Mouse (Mus musculus): ENCODE measurements around the gene Dhx16. TPM values are rescaled to one million over a fixed set of nuclear protein-coding genes. Genes with fewer than 3 reads are reported as not detected.

The Dhx16 gene
- total and polyA plus RNA-seq, 3 experiments: 79.2 to 101 TPM; not detected in 1

- H3K36me3 ChIP-seq (ENCODE audit: control insufficient read depth in 1 of 2, insufficient read depth in 2 of 2, low read length in 2 of 2): no peaks in the 10 kb centered on the region
- no peak for DNase-seq (ENCODE audit: low read depth, low spot score)
- no peak overlapping the region for H3K9ac ChIP-seq (ENCODE audit: control insufficient read depth, low read depth, low read length, poor library complexity, severe bottlenecking)
- H3K4me1 ChIP-seq (ENCODE audit: control insufficient read depth in 1 of 2, insufficient read depth in 2 of 2, low read length in 2 of 2): no peaks in the 10 kb centered on the region
- TF ChIP-seq RCOR1 (IDR thresholded peaks at IDR 0.05; ENCODE audit: low read depth, low read length) (no peak), MAZ (IDR thresholded peaks at IDR 0.05; ENCODE audit: low read depth, low read length) (no peak), USF2 (IDR thresholded peaks at IDR 0.05; ENCODE audit: borderline replicate concordance in 1 of 2, insufficient read depth in 1 of 2, low read depth in 1 of 2, low read length in 2 of 2) (no peak), TBP (IDR thresholded peaks at IDR 0.05; ENCODE audit: low read depth, low read length) (no peak), POLR2AphosphoS5 (IDR thresholded peaks at IDR 0.05; ENCODE audit: borderline replicate concordance, low read depth, low read length) (no peak), NELFE (IDR thresholded peaks at IDR 0.05; ENCODE audit: low read depth, low read length) (no peak), BHLHE40 (IDR thresholded peaks at IDR 0.05; ENCODE audit: borderline replicate concordance, low read depth, low read length) (no peak)
- H3K9me3 ChIP-seq (replicated peaks; ENCODE audit: insufficient read depth, low read length): no peaks in the 10 kb centered on the region
- no peak overlapping the region for H3K4me3 ChIP-seq (ENCODE audit: control insufficient read depth in 1 of 2, insufficient read depth in 1 of 2, low read depth in 2 of 2, low read length in 2 of 2)
- no peak overlapping the region for H3K27ac ChIP-seq (ENCODE audit: control insufficient read depth, low read depth, low read length)
- H3K27me3 ChIP-seq (ENCODE audit: control insufficient read depth in 1 of 2, insufficient read depth in 2 of 2, low read length in 2 of 2): no peaks in the 10 kb centered on the region
- H3K79me2 ChIP-seq (ENCODE audit: control insufficient read depth, insufficient read depth, low read length, poor library complexity): no peaks in the 10 kb centered on the region
Measured at GRCm38 (mm10) chr17:35939941-35940340, 60.3 kb downstream of the Dhx16 start.

Other genes with a start within 250 kb of the Dhx16 start
- gene Mucl3, start 236.1 kb upstream of the Dhx16 start, total RNA-seq (2012; rRNA removed): 0.04 and 0.13 TPM in 2 replicates
- under 1 TPM in 1 of 2 experiments, not detected in 1; 0.11 TPM for gene Mucl3, start 236.1 kb upstream of the Dhx16 start, polyA plus RNA-seq (2012; ENCODE audit: insufficient read depth in 1 of 2, insufficient read length in 2 of 2, low read depth in 1 of 2, low replicate concordance in 2 of 2, missing spikeins in 1 of 2)
- gene Vars2, start 212.2 kb upstream of the Dhx16 start, total RNA-seq (2012; rRNA removed): 21.8 and 24.0 TPM in 2 replicates
- 10 to 100 TPM in 1 of 2 experiments, not detected in 1; 34.0 TPM for gene Vars2, start 212.2 kb upstream of the Dhx16 start, polyA plus RNA-seq (2012; ENCODE audit: insufficient read depth in 1 of 2, insufficient read length in 2 of 2, low read depth in 1 of 2, low replicate concordance in 2 of 2, missing spikeins in 1 of 2)
- gene Gtf2h4, start 206.1 kb upstream of the Dhx16 start, total RNA-seq (2012; rRNA removed): 68.1 and 76.3 TPM in 2 replicates
- gene Gtf2h4, start 206.1 kb upstream of the Dhx16 start, polyA plus RNA-seq (2012; ENCODE audit: insufficient read depth in 1 of 2, insufficient read length in 2 of 2, low read depth in 1 of 2, low replicate concordance in 2 of 2, missing spikeins in 1 of 2): 10 to 100 TPM in 1 of 2 experiments, not detected in 1; 97.6 TPM
- 2.6 TPM in 2 replicates for gene Ddr1, start 175.2 kb upstream of the Dhx16 start, total RNA-seq (2012; rRNA removed)
- gene Ddr1, start 175.2 kb upstream of the Dhx16 start, polyA plus RNA-seq (2012; ENCODE audit: insufficient read depth in 1 of 2, insufficient read length in 2 of 2, low read depth in 1 of 2, low replicate concordance in 2 of 2, missing spikeins in 1 of 2): 1 to 10 TPM in 1 of 2 experiments, not detected in 1; 7.9 TPM
- 5.5 and 8.4 TPM in 2 replicates for gene Ier3, start 58.1 kb upstream of the Dhx16 start, total RNA-seq (2012; rRNA removed)
- 10 to 100 TPM in 1 of 2 experiments, not detected in 1; 12.2 TPM for gene Ier3, start 58.1 kb upstream of the Dhx16 start, polyA plus RNA-seq (2012; ENCODE audit: insufficient read depth in 1 of 2, insufficient read length in 2 of 2, low read depth in 1 of 2, low replicate concordance in 2 of 2, missing spikeins in 1 of 2)
- gene Flot1, start 56.6 kb upstream of the Dhx16 start, total RNA-seq (2012; rRNA removed): 38.1 and 39.5 TPM in 2 replicates
- gene Flot1, start 56.6 kb upstream of the Dhx16 start, polyA plus RNA-seq (2012; ENCODE audit: insufficient read depth in 1 of 2, insufficient read length in 2 of 2, low read depth in 1 of 2, low replicate concordance in 2 of 2, missing spikeins in 1 of 2): 10 to 100 TPM in 1 of 2 experiments, not detected in 1; 64.1 TPM
- gene Tubb5, start 41.5 kb upstream of the Dhx16 start, total RNA-seq (2012; rRNA removed): 1,137 and 1,211 TPM in 2 replicates
- gene Tubb5, start 41.5 kb upstream of the Dhx16 start, polyA plus RNA-seq (2012; ENCODE audit: insufficient read depth in 1 of 2, insufficient read length in 2 of 2, low read depth in 1 of 2, low replicate concordance in 2 of 2, missing spikeins in 1 of 2): 1,000 to 10,000 TPM; 1,040 to 1,575 TPM
- 15.0 and 17.2 TPM in 2 replicates for gene Mdc1, start 38.3 kb upstream of the Dhx16 start, total RNA-seq (2012; rRNA removed)
- gene Mdc1, start 38.3 kb upstream of the Dhx16 start, polyA plus RNA-seq (2012; ENCODE audit: insufficient read depth in 1 of 2, insufficient read length in 2 of 2, low read depth in 1 of 2, low replicate concordance in 2 of 2, missing spikeins in 1 of 2): 10 to 100 TPM; 46.6 to 77.9 TPM
- 11.1 and 13.7 TPM in 2 replicates for gene Nrm, start 18.5 kb upstream of the Dhx16 start, total RNA-seq (2012; rRNA removed)
- 10 to 100 TPM in 1 of 2 experiments, not detected in 1; 49.9 TPM for gene Nrm, start 18.5 kb upstream of the Dhx16 start, polyA plus RNA-seq (2012; ENCODE audit: insufficient read depth in 1 of 2, insufficient read length in 2 of 2, low read depth in 1 of 2, low replicate concordance in 2 of 2, missing spikeins in 1 of 2)
- 10.1 and 12.7 TPM in 2 replicates for gene Ppp1r18, start 14.2 kb upstream of the Dhx16 start, total RNA-seq (2012; rRNA removed)
- 10 to 100 TPM in 1 of 2 experiments, not detected in 1; 36.2 TPM for gene Ppp1r18, start 14.2 kb upstream of the Dhx16 start, polyA plus RNA-seq (2012; ENCODE audit: insufficient read depth in 1 of 2, insufficient read length in 2 of 2, low read depth in 1 of 2, low replicate concordance in 2 of 2, missing spikeins in 1 of 2)
- 10.9 and 11.4 TPM in 2 replicates for gene 2310061I04Rik, start 17.6 kb downstream of the Dhx16 start, total RNA-seq (2012; rRNA removed)
- gene 2310061I04Rik, start 17.6 kb downstream of the Dhx16 start, polyA plus RNA-seq (2012; ENCODE audit: insufficient read depth in 1 of 2, insufficient read length in 2 of 2, low read depth in 1 of 2, low replicate concordance in 2 of 2, missing spikeins in 1 of 2): 100 to 1,000 TPM in 1 of 2 experiments, not detected in 1; 106 TPM
- gene Atat1, start 30.3 kb downstream of the Dhx16 start, total RNA-seq (2012; rRNA removed): 4.4 and 4.6 TPM in 2 replicates
- gene Atat1, start 30.3 kb downstream of the Dhx16 start, polyA plus RNA-seq (2012; ENCODE audit: insufficient read depth in 1 of 2, insufficient read length in 2 of 2, low read depth in 1 of 2, low replicate concordance in 2 of 2, missing spikeins in 1 of 2): 10 to 100 TPM in 1 of 2 experiments, not detected in 1; 14.4 TPM
- gene Mrps18b, start 36.6 kb downstream of the Dhx16 start, total RNA-seq (2012; rRNA removed): 149 and 179 TPM in 2 replicates
- gene Mrps18b, start 36.6 kb downstream of the Dhx16 start, polyA plus RNA-seq (2012; ENCODE audit: insufficient read depth in 1 of 2, insufficient read length in 2 of 2, low read depth in 1 of 2, low replicate concordance in 2 of 2, missing spikeins in 1 of 2): 100 to 1,000 TPM in 1 of 2 experiments, not detected in 1; 239 TPM
- gene Ppp1r10, start 36.6 kb downstream of the Dhx16 start, total RNA-seq (2012; rRNA removed): 24.2 and 25.3 TPM in 2 replicates
- gene Ppp1r10, start 36.6 kb downstream of the Dhx16 start, polyA plus RNA-seq (2012; ENCODE audit: insufficient read depth in 1 of 2, insufficient read length in 2 of 2, low read depth in 1 of 2, low replicate concordance in 2 of 2, missing spikeins in 1 of 2): 10 to 100 TPM in 1 of 2 experiments, not detected in 1; 61.4 TPM
- 137 and 142 TPM in 2 replicates for gene Abcf1, start 89.9 kb downstream of the Dhx16 start, total RNA-seq (2012; rRNA removed)
- gene Abcf1, start 89.9 kb downstream of the Dhx16 start, polyA plus RNA-seq (2012; ENCODE audit: insufficient read depth in 1 of 2, insufficient read length in 2 of 2, low read depth in 1 of 2, low replicate concordance in 2 of 2, missing spikeins in 1 of 2): 100 to 1,000 TPM in 1 of 2 experiments, not detected in 1; 312 TPM
- gene Gnl1, start 100.0 kb downstream of the Dhx16 start, total RNA-seq (2012; rRNA removed): 50.7 and 57.1 TPM in 2 replicates
- gene Gnl1, start 100.0 kb downstream of the Dhx16 start, polyA plus RNA-seq (2012; ENCODE audit: insufficient read depth in 1 of 2, insufficient read length in 2 of 2, low read depth in 1 of 2, low replicate concordance in 2 of 2, missing spikeins in 1 of 2): 10 to 100 TPM in 1 of 2 experiments, not detected in 1; 98.5 TPM
- 12.2 and 13.8 TPM in 2 replicates for gene Prr3, start 100.4 kb downstream of the Dhx16 start, total RNA-seq (2012; rRNA removed)
- gene Prr3, start 100.4 kb downstream of the Dhx16 start, polyA plus RNA-seq (2012; ENCODE audit: insufficient read depth in 1 of 2, insufficient read length in 2 of 2, low read depth in 1 of 2, low replicate concordance in 2 of 2, missing spikeins in 1 of 2): 10 to 100 TPM in 1 of 2 experiments, not detected in 1; 48.1 TPM
- 25.4 and 25.9 TPM in 2 replicates for gene H2-T24, start 140.7 kb downstream of the Dhx16 start, total RNA-seq (2012; rRNA removed)
- gene H2-T24, start 140.7 kb downstream of the Dhx16 start, polyA plus RNA-seq (2012; ENCODE audit: insufficient read depth in 1 of 2, insufficient read length in 2 of 2, low read depth in 1 of 2, low replicate concordance in 2 of 2, missing spikeins in 1 of 2): 10 to 100 TPM in 1 of 2 experiments, not detected in 1; 14.1 TPM
- gene H2-T23, start 153.0 kb downstream of the Dhx16 start, total RNA-seq (2012; rRNA removed): 18.3 and 20.3 TPM in 2 replicates
- 10 to 100 TPM in 1 of 2 experiments, not detected in 1; 12.2 TPM for gene H2-T23, start 153.0 kb downstream of the Dhx16 start, polyA plus RNA-seq (2012; ENCODE audit: insufficient read depth in 1 of 2, insufficient read length in 2 of 2, low read depth in 1 of 2, low replicate concordance in 2 of 2, missing spikeins in 1 of 2)
- gene H2-T22, start 162.9 kb downstream of the Dhx16 start, total RNA-seq (2012; rRNA removed): 22.5 and 27.0 TPM in 2 replicates
- gene H2-T22, start 162.9 kb downstream of the Dhx16 start, polyA plus RNA-seq (2012; ENCODE audit: insufficient read depth in 1 of 2, insufficient read length in 2 of 2, low read depth in 1 of 2, low replicate concordance in 2 of 2, missing spikeins in 1 of 2): 10 to 100 TPM in 1 of 2 experiments, not detected in 1; 45.5 TPM
- gene Gm6034, start 163.1 kb downstream of the Dhx16 start, total RNA-seq (2012; rRNA removed): not detected in 2 replicates
- gene Gm6034, start 163.1 kb downstream of the Dhx16 start, polyA plus RNA-seq (2012; ENCODE audit: insufficient read depth in 1 of 2, insufficient read length in 2 of 2, low read depth in 1 of 2, low replicate concordance in 2 of 2, missing spikeins in 1 of 2): under 1 TPM in 1 of 2 experiments, not detected in 1; 0.11 TPM
- 5.8 and 6.4 TPM in 2 replicates for gene Gm11127, start 178.6 kb downstream of the Dhx16 start, total RNA-seq (2012; rRNA removed)
- gene Gm11127, start 178.6 kb downstream of the Dhx16 start, polyA plus RNA-seq (2012; ENCODE audit: insufficient read depth in 1 of 2, insufficient read length in 2 of 2, low read depth in 1 of 2, low replicate concordance in 2 of 2, missing spikeins in 1 of 2): 1 to 10 TPM in 1 of 2 experiments, not detected in 1; 1.5 TPM
- gene Gm19684, start 241.9 kb downstream of the Dhx16 start, total RNA-seq (2012; rRNA removed): not detected in 2 replicates
- not detected for gene Gm19684, start 241.9 kb downstream of the Dhx16 start, polyA plus RNA-seq (2012; ENCODE audit: insufficient read depth in 1 of 2, insufficient read length in 2 of 2, low read depth in 1 of 2, low replicate concordance in 2 of 2, missing spikeins in 1 of 2)
- gene Gm7030, start 249.6 kb downstream of the Dhx16 start, total RNA-seq (2012; rRNA removed): not detected in 2 replicates
- not detected for gene Gm7030, start 249.6 kb downstream of the Dhx16 start, polyA plus RNA-seq (2012; ENCODE audit: insufficient read depth in 1 of 2, insufficient read length in 2 of 2, low read depth in 1 of 2, low replicate concordance in 2 of 2, missing spikeins in 1 of 2)